Mouse (Mus musculus): ENCODE measurements at regions not wholly inside any gene's neighbourhood (a gene's known extent, or its start where the extent isn't known, plus 50 kb on each side); places are given as distances from the start of the nearest gene placed in this dataset.
"Not testable (repeated sequence)": the region's sequence is repeated elsewhere in the genome, so short reads cannot be mapped to it uniquely, and the experiment has no call there.

DNA sequence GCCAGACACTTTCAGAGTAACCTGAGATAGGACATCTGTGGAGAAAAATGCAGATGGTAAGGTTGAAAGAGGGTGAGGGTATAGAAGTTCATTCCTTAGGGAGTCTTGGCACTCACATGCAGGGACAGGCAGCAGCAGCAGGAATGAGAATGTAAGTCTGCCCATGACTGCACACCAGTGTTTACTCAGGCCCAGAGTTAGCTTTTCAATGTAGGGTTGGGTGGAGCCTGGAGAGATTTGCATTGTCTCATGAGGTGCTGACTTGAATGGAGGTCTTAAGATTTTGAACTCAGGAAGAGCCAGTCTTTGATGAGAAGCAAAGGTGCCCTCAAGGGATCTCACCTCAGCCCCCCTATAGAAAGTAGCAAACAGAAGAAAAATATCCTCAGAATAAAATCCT lies 918.9 kb downstream of the Adam6a start:
- DNase-seq (ENCODE audit: low spot score) (no peak), ATAC-seq (ENCODE audit: extremely low read depth, insufficient number of reproducible peaks, low FRiP score, poor library complexity, severe bottlenecking) (no peak)
- H3K4me3 ChIP-seq (ENCODE audit: low read depth, low read length), result no peak overlapping the region

DNA sequence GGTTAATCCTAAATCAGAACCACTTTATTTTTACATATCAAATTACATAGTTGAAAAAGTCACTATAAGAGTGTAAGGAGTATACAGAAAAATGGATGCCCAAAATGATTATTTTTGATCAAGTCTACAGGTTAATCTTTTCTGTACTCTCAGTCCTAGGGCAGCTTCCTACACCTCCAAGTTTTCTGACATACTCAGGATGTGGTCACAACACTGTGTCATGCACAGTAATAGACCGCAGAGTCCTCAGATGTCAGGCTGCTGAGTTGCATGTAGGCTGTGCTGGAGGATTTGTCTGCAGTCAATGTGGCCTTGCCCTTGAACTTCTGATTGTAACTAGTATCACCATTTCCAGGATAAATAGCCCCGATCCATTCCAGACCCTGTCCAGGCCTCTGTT lies 925.1 kb downstream of the Adam6a start:
- ATAC-seq (ENCODE audit: extremely low read depth, insufficient number of reproducible peaks, low FRiP score, poor library complexity, severe bottlenecking), result no peak
- Histone ChIP-seq H3K27me3 (ENCODE audit: insufficient read depth, low read length) (no peaks in the 10 kb centered on the region), H3K4me3 (ENCODE audit: low read depth, low read length) (no peak overlapping the region), H3K36me3 (replicated peaks) (no peaks in the 10 kb centered on the region), H3K4me1 (ENCODE audit: insufficient read depth, low read depth, low read length) (no peaks in the 10 kb centered on the region), H3K9me3 (replicated peaks) (0 out of 2 replicates have a peak, but pooled peaks cover 5% of the 10 kb centered on the region)
- TF ChIP-seq POLR2AphosphoS5 (IDR thresholded peaks at IDR 0.05; ENCODE audit: insufficient replicate concordance, low read depth, low read length), result no peak
- TF ChIP-seq CTCF (IDR thresholded peaks at IDR 0.05; ENCODE audit: low read depth, low read length), result no peak
- no peak for TF ChIP-seq TAL1 (conservative IDR thresholded peaks at IDR 0.05; ENCODE audit: low read depth, low read length)
- TF ChIP-seq GATA1 (IDR thresholded peaks at IDR 0.05; ENCODE audit: borderline replicate concordance, low read length), result no peak
- no peak for TF ChIP-seq GATA2 (IDR thresholded peaks at IDR 0.05; ENCODE audit: borderline replicate concordance, low read depth, low read length)
- no peak for DNase-seq (ENCODE audit: low spot score)

More for the DNA sequence above, 918.9 kb downstream of the Adam6a start:
- no peaks in the 10 kb centered on the region for H3K27me3 ChIP-seq (ENCODE audit: insufficient read depth, low read length)
- no peak for TF ChIP-seq GATA2 (IDR thresholded peaks at IDR 0.05; ENCODE audit: borderline replicate concordance, low read depth, low read length)
- TF ChIP-seq POLR2AphosphoS5 (IDR thresholded peaks at IDR 0.05; ENCODE audit: insufficient replicate concordance, low read depth, low read length), result no peak
- TF ChIP-seq GATA1 (IDR thresholded peaks at IDR 0.05; ENCODE audit: borderline replicate concordance, low read length), result no peak
- TF ChIP-seq TAL1 (conservative IDR thresholded peaks at IDR 0.05; ENCODE audit: low read depth, low read length), result no peak
- TF ChIP-seq CTCF (IDR thresholded peaks at IDR 0.05; ENCODE audit: low read depth, low read length), result no peak
- peaks cover 19% of the 10 kb centered on the region for H3K9me3 ChIP-seq (replicated peaks)
- no peaks in the 10 kb centered on the region for H3K36me3 ChIP-seq (replicated peaks)
- no peaks in the 10 kb centered on the region for H3K4me1 ChIP-seq (ENCODE audit: insufficient read depth, low read depth, low read length)

DNA sequence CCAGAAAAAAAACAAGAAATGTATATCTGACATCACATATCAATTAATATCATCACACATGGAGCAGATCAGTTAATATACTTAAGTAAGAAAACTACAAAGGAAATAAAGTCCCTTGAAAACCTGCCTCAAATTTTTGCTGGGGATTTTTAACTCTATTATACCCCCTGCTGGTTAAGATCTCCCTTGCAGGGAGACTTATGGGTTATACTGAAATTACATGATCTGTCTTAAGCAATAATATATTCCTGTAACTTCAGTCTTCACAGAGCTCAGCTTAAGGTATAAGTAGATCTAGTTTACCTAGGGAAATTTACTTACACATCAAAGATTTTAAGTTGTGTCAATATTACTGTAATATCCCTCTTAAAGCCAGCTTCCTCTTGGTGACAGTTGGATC lies 929.0 kb downstream of the Adam6a start:
- H3K27me3 ChIP-seq (ENCODE audit: insufficient read depth, low read length); DNase-seq (ENCODE audit: low spot score); H3K9me3 ChIP-seq (replicated peaks); ATAC-seq (ENCODE audit: extremely low read depth, insufficient number of reproducible peaks, low FRiP score, poor library complexity, severe bottlenecking); H3K4me3 ChIP-seq (ENCODE audit: low read depth, low read length); H3K4me1 ChIP-seq (ENCODE audit: insufficient read depth, low read depth, low read length); H3K36me3 ChIP-seq (replicated peaks): not testable (repeated sequence)

DNA sequence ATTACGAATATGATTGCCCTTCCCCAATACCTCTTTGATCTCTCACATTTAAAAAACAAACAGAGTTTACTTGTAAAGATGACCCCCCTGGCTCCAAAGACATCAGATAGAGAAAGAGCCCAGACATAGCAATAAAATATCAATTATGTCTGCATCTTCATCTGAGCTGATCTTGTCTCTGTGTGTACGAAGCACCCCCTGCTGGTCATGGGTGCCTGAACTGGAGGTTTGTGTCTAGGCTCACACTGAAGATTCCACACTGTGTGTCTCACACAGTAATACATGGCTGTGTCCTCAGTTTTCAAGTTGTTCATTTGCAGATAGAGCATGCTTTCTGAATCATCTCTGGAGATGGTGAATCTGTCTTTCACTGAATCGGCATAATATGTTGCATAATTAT lies 935.0 kb downstream of the Adam6a start:
- Histone ChIP-seq H3K4me3 (ENCODE audit: low read depth, low read length) (no peak overlapping the region), H3K9me3 (replicated peaks) (peaks cover 8% of the 10 kb centered on the region; the same call in 1 of the 2 replicates), H3K4me1 (ENCODE audit: insufficient read depth, low read depth, low read length) (no peaks in the 10 kb centered on the region), H3K36me3 (replicated peaks) (no peaks in the 10 kb centered on the region), H3K27me3 (ENCODE audit: insufficient read depth, low read length) (no peaks in the 10 kb centered on the region)
- ATAC-seq (ENCODE audit: extremely low read depth, insufficient number of reproducible peaks, low FRiP score, poor library complexity, severe bottlenecking) (no peak), DNase-seq (ENCODE audit: low spot score) (no peak)
- no peak for TF ChIP-seq CTCF (IDR thresholded peaks at IDR 0.05; ENCODE audit: low read depth, low read length)
- TF ChIP-seq POLR2AphosphoS5 (IDR thresholded peaks at IDR 0.05; ENCODE audit: insufficient replicate concordance, low read depth, low read length), result no peak
- TF ChIP-seq GATA2 (IDR thresholded peaks at IDR 0.05; ENCODE audit: borderline replicate concordance, low read depth, low read length), result no peak
- no peak for TF ChIP-seq TAL1 (conservative IDR thresholded peaks at IDR 0.05; ENCODE audit: low read depth, low read length)
- no peak for TF ChIP-seq GATA1 (IDR thresholded peaks at IDR 0.05; ENCODE audit: borderline replicate concordance, low read length)

DNA sequence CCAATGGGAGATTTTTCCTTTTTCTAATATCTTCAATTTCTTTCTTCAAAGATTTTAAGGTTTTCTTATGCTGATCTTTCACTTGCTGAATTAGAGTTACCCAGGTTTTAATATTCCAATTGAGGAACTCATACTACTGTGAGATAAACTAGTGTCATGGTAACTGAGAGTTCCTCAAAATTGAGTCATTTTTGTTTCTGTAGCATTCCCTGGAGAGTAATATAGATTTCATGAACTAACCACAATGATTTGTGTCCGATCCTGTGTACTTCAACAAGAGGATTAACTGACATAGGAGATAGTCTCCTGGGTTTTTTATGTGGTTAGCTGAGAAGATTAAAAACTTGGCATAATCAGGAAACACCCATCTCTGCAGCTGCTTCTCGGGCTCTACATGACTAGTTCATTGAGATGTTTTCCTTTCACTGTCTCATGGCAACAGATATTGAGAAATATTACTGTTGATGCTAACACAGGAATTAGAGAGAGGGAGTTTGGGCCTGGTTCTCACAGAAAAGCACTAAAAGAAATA lies 949.9 kb downstream of the Adam6a start:
- ATAC-seq (ENCODE audit: extremely low read depth, insufficient number of reproducible peaks, low FRiP score, poor library complexity, severe bottlenecking); H3K4me1 ChIP-seq (ENCODE audit: insufficient read depth, low read depth, low read length); H3K27me3 ChIP-seq (ENCODE audit: insufficient read depth, low read length); H3K9me3 ChIP-seq (replicated peaks); H3K36me3 ChIP-seq (replicated peaks); DNase-seq (ENCODE audit: low spot score); H3K4me3 ChIP-seq (ENCODE audit: low read depth, low read length): not testable (repeated sequence)

DNA sequence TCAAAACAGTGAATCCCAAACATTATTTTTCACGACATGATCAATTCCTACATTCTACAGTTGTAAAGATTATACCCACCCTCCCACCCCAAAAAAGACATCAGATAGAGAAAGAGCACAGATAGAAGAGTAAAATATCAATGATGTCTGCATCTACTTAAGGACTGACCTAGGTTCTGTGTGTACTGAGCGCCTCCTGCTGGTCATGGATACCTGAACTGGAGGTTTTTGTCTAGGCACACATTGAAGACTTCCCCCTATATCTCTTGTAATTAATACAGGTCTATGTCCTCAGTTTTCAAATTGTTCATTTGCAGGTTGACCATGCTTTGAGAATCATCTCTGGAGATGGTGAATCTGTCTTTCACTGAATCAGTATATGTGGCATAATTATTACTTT lies 952.0 kb downstream of the Adam6a start:
- Histone ChIP-seq H3K36me3 (replicated peaks) (no peaks in the 10 kb centered on the region), H3K9me3 (replicated peaks) (no peaks in the 10 kb centered on the region), H3K4me3 (ENCODE audit: low read depth, low read length) (no peak overlapping the region), H3K4me1 (ENCODE audit: insufficient read depth, low read depth, low read length) (no peaks in the 10 kb centered on the region), H3K27me3 (ENCODE audit: insufficient read depth, low read length) (no peaks in the 10 kb centered on the region)
- TF ChIP-seq GATA2 (IDR thresholded peaks at IDR 0.05; ENCODE audit: borderline replicate concordance, low read depth, low read length), result no peak
- TF ChIP-seq CTCF (IDR thresholded peaks at IDR 0.05; ENCODE audit: low read depth, low read length), result no peak
- no peak for TF ChIP-seq GATA1 (IDR thresholded peaks at IDR 0.05; ENCODE audit: borderline replicate concordance, low read length)
- TF ChIP-seq POLR2AphosphoS5 (IDR thresholded peaks at IDR 0.05; ENCODE audit: insufficient replicate concordance, low read depth, low read length), result no peak
- no peak for TF ChIP-seq TAL1 (conservative IDR thresholded peaks at IDR 0.05; ENCODE audit: low read depth, low read length)
- DNase-seq (ENCODE audit: low spot score) (no peak), ATAC-seq (ENCODE audit: extremely low read depth, insufficient number of reproducible peaks, low FRiP score, poor library complexity, severe bottlenecking) (no peak)

DNA sequence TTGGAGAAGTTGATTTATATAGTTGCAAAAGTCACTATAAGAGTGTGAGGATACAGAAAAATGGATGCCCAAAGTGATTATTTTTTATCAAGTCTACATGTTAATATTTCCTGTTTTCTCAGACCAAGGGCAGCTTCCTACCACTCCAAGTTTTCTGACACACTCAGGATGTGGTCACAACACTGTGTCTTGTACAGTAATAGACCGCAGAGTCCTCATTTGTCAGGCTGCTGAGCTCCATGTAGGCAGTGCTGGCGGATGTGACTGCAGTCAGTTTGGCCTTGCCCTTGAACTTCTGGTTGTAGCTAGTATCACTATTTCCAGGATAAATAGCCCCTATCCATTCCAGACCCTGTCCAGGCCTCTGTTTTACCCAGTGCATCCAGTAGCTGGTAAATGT lies 969.4 kb downstream of the Adam6a start:
- H3K4me3 ChIP-seq (ENCODE audit: low read depth, low read length), result no peak overlapping the region
- H3K4me1 ChIP-seq (ENCODE audit: insufficient read depth, low read depth, low read length), result no peaks in the 10 kb centered on the region
- H3K9me3 ChIP-seq (replicated peaks), result peaks cover 5% of the 10 kb centered on the region
- no peaks in the 10 kb centered on the region for H3K36me3 ChIP-seq (replicated peaks)
- DNase-seq (ENCODE audit: low spot score) (no peak), ATAC-seq (ENCODE audit: extremely low read depth, insufficient number of reproducible peaks, low FRiP score, poor library complexity, severe bottlenecking) (no peak)
- no peaks in the 10 kb centered on the region for H3K27me3 ChIP-seq (ENCODE audit: insufficient read depth, low read length)
- TF ChIP-seq POLR2AphosphoS5 (IDR thresholded peaks at IDR 0.05; ENCODE audit: insufficient replicate concordance, low read depth, low read length), result no peak
- no peak for TF ChIP-seq GATA1 (IDR thresholded peaks at IDR 0.05; ENCODE audit: borderline replicate concordance, low read length)
- no peak for TF ChIP-seq TAL1 (conservative IDR thresholded peaks at IDR 0.05; ENCODE audit: low read depth, low read length)
- TF ChIP-seq CTCF (IDR thresholded peaks at IDR 0.05; ENCODE audit: low read depth, low read length), result no peak
- TF ChIP-seq GATA2 (IDR thresholded peaks at IDR 0.05; ENCODE audit: borderline replicate concordance, low read depth, low read length), result no peak

DNA sequence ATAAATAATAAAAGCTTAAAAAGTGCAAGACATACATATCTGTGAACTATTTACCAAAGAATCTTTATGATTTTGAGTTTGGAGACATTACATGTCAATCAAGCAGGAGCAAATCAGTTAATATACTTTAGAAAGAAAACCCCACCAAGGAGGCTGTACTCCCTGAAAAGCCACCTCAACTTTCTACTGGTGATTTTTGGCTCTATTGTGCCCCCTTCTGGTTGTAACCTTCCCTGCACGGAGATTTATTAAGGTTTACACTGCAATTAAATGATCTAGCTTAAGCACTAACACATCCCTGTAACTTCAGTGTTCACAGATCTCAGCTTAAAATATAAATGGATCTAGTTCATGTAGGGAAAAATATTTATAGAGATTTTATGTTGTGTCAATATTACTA lies 998.4 kb downstream of the Adam6a start:
- DNase-seq (ENCODE audit: low spot score); H3K4me3 ChIP-seq (ENCODE audit: low read depth, low read length); ATAC-seq (ENCODE audit: extremely low read depth, insufficient number of reproducible peaks, low FRiP score, poor library complexity, severe bottlenecking); H3K36me3 ChIP-seq (replicated peaks); H3K4me1 ChIP-seq (ENCODE audit: insufficient read depth, low read depth, low read length); H3K27me3 ChIP-seq (ENCODE audit: insufficient read depth, low read length); H3K9me3 ChIP-seq (replicated peaks): not testable (repeated sequence)

DNA sequence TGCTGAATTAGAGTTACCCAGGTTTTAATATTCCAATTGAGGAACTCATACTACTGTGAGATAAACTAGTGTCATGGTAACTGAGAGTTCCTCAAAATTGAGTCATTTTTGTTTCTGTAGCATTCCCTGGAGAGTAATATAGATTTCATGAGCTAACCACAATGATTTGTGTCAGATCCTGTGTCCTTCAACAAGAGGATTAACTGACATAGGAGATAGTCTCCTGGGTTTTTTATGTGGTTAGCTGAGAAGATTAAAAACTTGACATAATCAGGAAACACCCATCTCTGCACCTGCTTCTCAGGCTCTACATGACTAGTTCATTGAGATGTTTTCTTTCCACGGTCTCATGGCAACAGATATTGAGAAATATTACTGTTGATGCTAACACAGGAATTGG lies 1001.2 kb downstream of the Adam6a start:
- not testable (repeated sequence) for H3K27me3 ChIP-seq (ENCODE audit: insufficient read depth, low read length); H3K36me3 ChIP-seq (replicated peaks); H3K4me1 ChIP-seq (ENCODE audit: insufficient read depth, low read depth, low read length); H3K4me3 ChIP-seq (ENCODE audit: low read depth, low read length); ATAC-seq (ENCODE audit: extremely low read depth, insufficient number of reproducible peaks, low FRiP score, poor library complexity, severe bottlenecking); DNase-seq (ENCODE audit: low spot score)
- H3K9me3 ChIP-seq (replicated peaks), result peaks cover 13% of the 10 kb centered on the region

All from G1E (cell line).